Mouse (Mus musculus): ENCODE data around the gene Spin1. TPM values are rescaled to one million over a fixed set of nuclear protein-coding genes. Genes with fewer than 3 reads are reported as not detected.
"Not testable (repeated sequence)": the region's sequence is repeated elsewhere in the genome, so short reads cannot be mapped to it uniquely, and the experiment has no call there.

The Spin1 gene
- 100 to 1,000 TPM; 162 to 167 TPM for total RNA-seq (2021)
- long read RNA-seq, experiment 1, full-length matches to known transcripts = 85 of 127 reads
- long read RNA-seq, experiment 1, partial matches to known transcripts = 5 of 127 reads
- long read RNA-seq, experiment 1, other reads (novel, unspliced or antisense) = 37 of 127 reads
- long read RNA-seq, experiment 2, full-length matches to known transcripts = 148 of 214 reads
- long read RNA-seq, experiment 2, partial matches to known transcripts = 23 of 214 reads
- long read RNA-seq, experiment 2, other reads (novel, unspliced or antisense) = 43 of 214 reads

- Histone ChIP-seq H3K27ac (peak within 1 kb of the TSS; percentile 98), H3K4me3 (peak within 1 kb of the TSS; percentile 92)
- no peak for TF ChIP-seq CTCF (conservative IDR thresholded peaks at IDR 0.05)
- peak; percentile 69 to 81 for DNase-seq (ENCODE audit: low spot score in 2 of 2)
Observed at GRCm38 (mm10) chr13:51100233-51101015, at the start of gene Spin1. TSS of gene Spin1 (plus strand) at chr13:51100880.

- no peak for DNase-seq (ENCODE audit: low spot score in 2 of 2)
Observed at GRCm38 (mm10) chr13:51051016-51051415, 49.7 kb upstream of the Spin1 start.

GRCm38 (mm10) chr13:51052408-51052807 is 48.3 kb upstream of the Spin1 start:
- TF ChIP-seq CTCF (conservative IDR thresholded peaks at IDR 0.05) = no peak
- DNase-seq (ENCODE audit: low spot score in 2 of 2) = no peak
- Histone ChIP-seq H3K27ac (no peak overlapping the region), H3K4me3 (no peak overlapping the region)

More at GRCm38 (mm10) chr13:51051016-51051415, 49.7 kb upstream of the Spin1 start:
- TF ChIP-seq CTCF (conservative IDR thresholded peaks at IDR 0.05) = no peak
- Histone ChIP-seq H3K4me3 (no peak overlapping the region), H3K27ac (no peak overlapping the region)

- DNase-seq (ENCODE audit: low spot score in 2 of 2) = no peak
- Histone ChIP-seq H3K4me3 (no peak overlapping the region), H3K27ac (no peak overlapping the region)
- TF ChIP-seq CTCF (conservative IDR thresholded peaks at IDR 0.05) = no peak
Observed at GRCm38 (mm10) chr13:51063024-51063423, 37.7 kb upstream of the Spin1 start.

GRCm38 (mm10) chr13:51063721-51064120 is 37.0 kb upstream of the Spin1 start:
- no peak for TF ChIP-seq CTCF (conservative IDR thresholded peaks at IDR 0.05)
- Histone ChIP-seq H3K27ac (no peak overlapping the region), H3K4me3 (no peak overlapping the region)
- DNase-seq (ENCODE audit: low spot score in 2 of 2) = no peak

GRCm38 (mm10) chr13:51064429-51064828 is 36.3 kb upstream of the Spin1 start:
- Histone ChIP-seq H3K27ac (no peak overlapping the region), H3K4me3 (no peak overlapping the region)
- DNase-seq (ENCODE audit: low spot score in 2 of 2) = no peak
- no peak for TF ChIP-seq CTCF (conservative IDR thresholded peaks at IDR 0.05)

GRCm38 (mm10) chr13:51071063-51071680 is 29.5 kb upstream of the Spin1 start:
- no peak for DNase-seq (ENCODE audit: low spot score in 2 of 2)
- no peak overlapping the region for H3K27ac ChIP-seq
- no peak overlapping the region for H3K4me3 ChIP-seq
- TF ChIP-seq CTCF (conservative IDR thresholded peaks at IDR 0.05) = no peak

- Histone ChIP-seq H3K27ac (no peak overlapping the region), H3K4me3 (no peak overlapping the region)
- no peak for DNase-seq (ENCODE audit: low spot score in 2 of 2)
- no peak for TF ChIP-seq CTCF (conservative IDR thresholded peaks at IDR 0.05)
Observed at GRCm38 (mm10) chr13:51071763-51072276, 28.9 kb upstream of the Spin1 start.

GRCm38 (mm10) chr13:51072917-51073843 is 27.5 kb upstream of the Spin1 start:
- no peak overlapping the region for H3K27ac ChIP-seq
- no peak overlapping the region for H3K4me3 ChIP-seq
- no peak for TF ChIP-seq CTCF (conservative IDR thresholded peaks at IDR 0.05)
- DNase-seq (ENCODE audit: low spot score in 2 of 2) = no peak

GRCm38 (mm10) chr13:51074081-51074680 is 26.5 kb upstream of the Spin1 start:
- no peak for DNase-seq (ENCODE audit: low spot score in 2 of 2)
- Histone ChIP-seq H3K27ac (no peak overlapping the region), H3K4me3 (no peak overlapping the region)
- TF ChIP-seq CTCF (conservative IDR thresholded peaks at IDR 0.05) = no peak

GRCm38 (mm10) chr13:51076191-51076590 is 24.5 kb upstream of the Spin1 start:
- not testable (repeated sequence) for H3K27ac ChIP-seq; DNase-seq (ENCODE audit: low spot score in 2 of 2); H3K4me3 ChIP-seq

GRCm38 (mm10) chr13:51078586-51078985 is 22.1 kb upstream of the Spin1 start:
- not testable (repeated sequence) for DNase-seq (ENCODE audit: low spot score in 2 of 2); H3K4me3 ChIP-seq; H3K27ac ChIP-seq
